7 mouse cellular contexts compared by ENCODE assay signal in the genomic region with DNA sequence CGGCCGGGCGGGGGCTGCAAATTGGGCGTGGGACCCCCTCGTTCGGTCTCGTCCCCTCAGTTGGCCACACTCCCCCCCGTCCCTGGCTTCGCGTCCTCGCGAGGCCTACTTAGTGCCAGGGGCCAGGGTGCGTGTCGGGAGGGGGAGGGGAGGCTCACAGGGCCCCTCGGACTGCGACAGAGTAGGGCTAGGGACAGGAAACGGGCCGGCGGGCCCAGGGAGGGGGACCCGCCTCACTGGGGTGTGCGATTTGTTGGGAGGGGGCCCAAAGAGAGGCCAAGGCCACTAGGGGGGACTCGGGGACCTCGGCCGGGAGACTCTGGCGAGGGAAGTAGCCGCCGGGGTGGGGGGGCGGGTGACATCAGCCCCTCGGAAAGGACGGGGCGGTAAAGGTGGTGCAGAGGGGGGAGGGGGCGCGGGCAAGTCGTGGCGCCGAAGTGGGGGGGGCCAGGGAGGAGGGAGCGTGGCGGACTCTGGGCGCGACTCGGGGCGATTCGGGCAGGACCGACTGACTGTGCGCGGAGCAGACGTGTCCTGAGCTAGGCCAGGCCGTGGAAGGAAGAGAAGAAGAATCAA. TPM values are rescaled to one million over a fixed set of nuclear protein-coding genes. Genes with fewer than 3 reads are reported as not detected.
DNase-seq lines count a peak whose midpoint lies in the region; ATAC-seq lines count a peak whose summit lies in the region.

No protein-coding gene starts in this region.

- WGBS in hindbrain, embryonic 16.5 days: 1% methylated on average over 44 of the region's 48 CpGs
- under 1% methylated on average over 47 of the region's 48 CpGs for WGBS in limb, embryonic 11.5 days
- WGBS in midbrain, embryonic 11.5 days: under 1% methylated on average over 40 of the region's 48 CpGs

- H3K27ac ChIP-seq in hindbrain, embryonic 16.5 days (ENCODE audit: low read depth, low read length): peak overlapping the region; percentile 99
- H3K27ac ChIP-seq in limb, embryonic 11.5 days (replicated peaks; ENCODE audit: low read depth, low read length): peak overlapping the region; percentile 100
- H3K27ac ChIP-seq in midbrain, embryonic 11.5 days (ENCODE audit: low read depth, low read length): peak overlapping the region; percentile 98

- ATAC-seq in common myeloid progenitor, adult 5-6 weeks (replicated peaks; ENCODE audit: low read depth, poor library complexity, severe bottlenecking): peak; percentile 10; the same call in 1 of the 2 replicates
- ATAC-seq in hindbrain, embryonic 16.5 days: peak; percentile 56
- peak; percentile 69 for ATAC-seq in limb, embryonic 11.5 days (ENCODE audit: insufficient number of reproducible peaks, low FRiP score, low TSS enrichment, low read depth)
- peak; percentile 70 for ATAC-seq in midbrain, embryonic 11.5 days (ENCODE audit: low FRiP score)

- no peaks in the 10 kb centered on the region for H3K36me3 ChIP-seq in hindbrain, embryonic 16.5 days (ENCODE audit: control insufficient read depth, insufficient read depth, low read length)
- no peaks in the 10 kb centered on the region for H3K36me3 ChIP-seq in limb, embryonic 11.5 days (ENCODE audit: control insufficient read depth, insufficient read depth, low read length)
- H3K36me3 ChIP-seq in midbrain, embryonic 11.5 days (ENCODE audit: control insufficient read depth, insufficient read depth, low read length): no peaks in the 10 kb centered on the region

- H3K4me1 ChIP-seq in hindbrain, embryonic 16.5 days (ENCODE audit: control insufficient read depth, insufficient read depth, low read depth, low read length): peaks cover 43% of the 10 kb centered on the region
- H3K4me1 ChIP-seq in limb, embryonic 11.5 days (ENCODE audit: control insufficient read depth, insufficient read depth, low read length): peaks cover 11% of the 10 kb centered on the region
- H3K4me1 ChIP-seq in midbrain, embryonic 11.5 days (ENCODE audit: control insufficient read depth, insufficient read depth, low read length): peaks cover 44% of the 10 kb centered on the region

- H3K9ac ChIP-seq in hindbrain, embryonic 16.5 days (ENCODE audit: low read depth, low read length): peak overlapping the region; percentile 99
- peak overlapping the region; percentile 100 for H3K9ac ChIP-seq in limb, embryonic 11.5 days (ENCODE audit: low read length)
- H3K9ac ChIP-seq in midbrain, embryonic 11.5 days (ENCODE audit: low read length): peak overlapping the region; percentile 99

- peak overlapping the region; percentile 95 for H3K4me3 ChIP-seq in hindbrain, embryonic 16.5 days (ENCODE audit: low read length)
- H3K4me3 ChIP-seq in limb, embryonic 11.5 days (ENCODE audit: low read depth, low read length): peak overlapping the region; percentile 73
- H3K4me3 ChIP-seq in midbrain, embryonic 11.5 days (ENCODE audit: low read depth, low read length): peak overlapping the region; percentile 96

- peak; percentile 87 to 95 for DNase-seq in adrenal gland, adult (ENCODE audit: inconsistent age in 2 of 2, low spot score in 1 of 2)
- DNase-seq in gastrocnemius, adult 8-10 months (ENCODE audit: low spot score in 2 of 2): peak; percentile 60 to 66
- DNase-seq in limb, embryonic 11.5 days (ENCODE audit: low spot score): peak; percentile 84
- DNase-seq in midbrain, embryonic 11.5 days (ENCODE audit: low spot score, missing footprints): peak; percentile 97
- DNase-seq in spleen, adult 18-20 months: peak; percentile 70 to 75

- peak overlapping the region; percentile 77 for H3K4me2 ChIP-seq in hindbrain, embryonic 16.5 days (ENCODE audit: low read length)
- peak overlapping the region; percentile 60 for H3K4me2 ChIP-seq in limb, embryonic 11.5 days (ENCODE audit: low read depth, severe bottlenecking)
- peak overlapping the region; percentile 60 for H3K4me2 ChIP-seq in midbrain, embryonic 11.5 days

- H3K9me3 ChIP-seq in hindbrain, embryonic 16.5 days (ENCODE audit: control insufficient read depth, low read length): no peaks in the 10 kb centered on the region
- H3K9me3 ChIP-seq in limb, embryonic 11.5 days (ENCODE audit: control insufficient read depth, low read length): no peaks in the 10 kb centered on the region
- H3K9me3 ChIP-seq in midbrain, embryonic 11.5 days (ENCODE audit: control insufficient read depth, low read length): peaks cover 2% of the 10 kb centered on the region; the same call in 1 of the 2 replicates

- no peaks in the 10 kb centered on the region for H3K27me3 ChIP-seq in hindbrain, embryonic 16.5 days (replicated peaks; ENCODE audit: control insufficient read depth, insufficient read depth, low read length)
- no peaks in the 10 kb centered on the region for H3K27me3 ChIP-seq in limb, embryonic 11.5 days (ENCODE audit: control insufficient read depth, insufficient read depth, low read length)
- 0 out of 2 replicates have a peak, but pooled peaks cover 3% of the 10 kb centered on the region for H3K27me3 ChIP-seq in midbrain, embryonic 11.5 days (ENCODE audit: control insufficient read depth, insufficient read depth, low read length)

RNA-seq across cellular contexts. Expression of a gene that starts 15.8 kb away (rescaled TPM):
- total RNA-seq in common myeloid progenitor, adult 5-6 weeks (2017): 10.9 and 17.9 TPM in 2 replicates
- total RNA-seq in gastrocnemius, adult 8-10 months (2022): 1 to 10 TPM; 1.0 to 2.2 (median 1.2) TPM
- 15.1 and 23.5 TPM in 2 replicates for polyA plus RNA-seq in hindbrain, embryonic 16.5 days (2015; fragmentation: Nextera tagmentation; extraction: Ambion mirVana)
- polyA plus RNA-seq in limb, embryonic 11.5 days (2014; fragmentation: Nextera tagmentation; extraction: Ambion mirVana): 8.6 and 13.0 TPM in 2 replicates
- 9.5 and 15.7 TPM in 2 replicates for polyA plus RNA-seq in midbrain, embryonic 11.5 days (2014; fragmentation: Nextera tagmentation; extraction: Ambion mirVana)

RNA-seq across cellular contexts. Expression of a gene that starts 46.6 kb away (rescaled TPM):
- total RNA-seq in common myeloid progenitor, adult 5-6 weeks (2017): 226 and 282 TPM in 2 replicates
- total RNA-seq in gastrocnemius, adult 8-10 months (2022): 1,000 to 10,000 TPM; 1,232 to 1,409 (median 1,307) TPM
- polyA plus RNA-seq in hindbrain, embryonic 16.5 days (2015; fragmentation: Nextera tagmentation; extraction: Ambion mirVana): 1,030 and 1,626 TPM in 2 replicates
- 1,406 and 1,468 TPM in 2 replicates for polyA plus RNA-seq in limb, embryonic 11.5 days (2014; fragmentation: Nextera tagmentation; extraction: Ambion mirVana)
- polyA plus RNA-seq in midbrain, embryonic 11.5 days (2014; fragmentation: Nextera tagmentation; extraction: Ambion mirVana): 1,087 and 1,162 TPM in 2 replicates

Comparison
In these comparisons a context has a peak if more than half of its experiments do, and no peak if none do; other contexts are left out.
1. Peak in every context shown above with its lines: DNase-seq, ATAC-seq, H3K4me3 ChIP-seq and H3K27ac ChIP-seq.
2. ATAC-seq: peak in every context shown above with its lines; median percentile 70 in midbrain, embryonic 11.5 days; 69 in limb, embryonic 11.5 days; 56 in hindbrain, embryonic 16.5 days; 10 in common myeloid progenitor, adult 5-6 weeks.